Mouse (Mus musculus): Measurements from ENCODE around the gene Cd40. TPM values are rescaled to one million over a fixed set of nuclear protein-coding genes. Genes with fewer than 3 reads are reported as not detected.

Gene Cd40
- 1 to 10 TPM; 2.3 to 4.9 (median 3.3) TPM for total RNA-seq (2022)

DNA sequence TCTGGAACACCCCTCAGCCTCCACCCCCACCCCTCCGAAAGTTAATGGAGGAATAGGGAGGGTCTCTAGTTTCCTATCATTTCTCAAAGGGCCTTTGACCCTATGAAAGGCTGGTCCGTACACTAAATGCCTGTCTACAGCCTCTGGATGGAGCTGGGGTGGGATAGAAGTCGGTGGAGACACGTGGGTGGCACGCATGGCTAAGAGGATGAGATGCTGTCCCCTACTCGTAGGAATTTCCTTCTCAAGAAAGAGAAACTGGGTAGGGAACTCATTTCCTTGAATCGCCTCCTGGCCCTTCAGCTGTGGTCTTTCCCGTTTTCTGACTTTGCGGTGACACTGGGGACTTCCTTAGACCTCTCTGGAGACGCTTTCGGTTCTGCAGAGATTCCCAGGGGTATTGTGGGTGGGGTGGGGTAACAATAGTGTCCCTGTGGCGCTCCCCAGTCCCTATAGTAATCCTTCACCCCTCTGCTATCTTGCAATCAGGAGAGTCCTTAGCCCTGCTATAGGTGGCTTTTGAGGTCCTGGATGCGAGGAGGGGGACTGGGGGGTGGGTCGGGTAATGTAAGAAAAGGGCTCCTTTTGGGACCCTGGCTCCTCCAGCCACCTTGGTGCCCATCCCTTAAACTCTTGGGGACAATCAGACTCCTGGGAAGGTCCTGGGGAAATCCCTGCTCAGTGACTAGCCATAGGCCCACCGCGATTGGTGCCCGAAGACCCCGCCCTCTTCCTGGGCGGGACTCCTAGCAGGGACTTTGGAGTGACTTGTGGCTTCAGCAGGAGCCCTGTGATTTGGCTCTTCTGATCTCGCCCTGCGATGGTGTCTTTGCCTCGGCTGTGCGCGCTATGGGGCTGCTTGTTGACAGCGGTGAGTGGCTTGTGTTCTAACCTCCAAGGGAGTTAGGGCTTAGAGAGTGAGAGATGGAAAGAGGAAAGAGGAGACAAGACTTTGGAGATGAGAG, at the start of gene Cd40:
Gene Cd40, plus strand, starts transcription at position 740 of the 965 bp plus-strand sequence.
- peak; percentile 64 for DNase-seq

DNA sequence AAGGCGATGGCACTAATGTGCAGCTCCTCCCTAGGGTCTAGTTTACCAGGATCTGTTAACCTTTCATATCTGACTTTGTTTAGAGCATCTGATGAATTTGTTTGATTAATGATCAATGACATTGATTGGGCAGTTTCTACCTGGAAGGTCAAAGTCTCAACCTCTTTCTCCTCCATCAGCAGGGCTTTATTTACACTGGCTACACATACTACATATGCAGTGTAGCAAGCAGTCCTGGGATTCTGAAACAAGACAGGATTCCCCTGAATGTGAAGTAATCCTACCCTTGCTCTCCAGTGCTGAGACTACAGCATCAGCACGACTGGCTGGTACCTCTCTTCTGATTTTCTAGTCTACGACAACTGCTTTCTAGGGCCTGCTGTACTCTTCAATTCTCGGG, 48.6 kb upstream of the Cd40 start:
- no peak for DNase-seq

DNA sequence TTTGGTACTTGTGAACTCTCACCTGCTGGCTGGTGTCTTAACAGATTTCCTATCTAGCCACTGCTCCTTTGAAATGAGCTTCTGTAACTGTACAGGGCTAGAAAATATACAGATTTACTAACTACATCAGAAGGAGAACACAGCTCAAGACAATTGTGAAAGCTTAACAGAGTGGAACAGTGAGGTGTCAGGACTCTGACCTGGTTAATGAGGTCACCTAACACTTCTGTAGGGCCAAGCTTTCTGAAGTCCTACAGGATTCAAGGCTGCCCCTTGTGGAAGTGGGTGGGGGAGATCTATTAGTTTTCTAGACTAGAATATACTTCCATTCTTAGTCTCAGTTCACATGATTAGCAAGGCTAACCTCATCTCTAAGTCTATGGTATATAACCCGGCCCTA, 47.4 kb upstream of the Cd40 start:
- no peak for DNase-seq

DNA sequence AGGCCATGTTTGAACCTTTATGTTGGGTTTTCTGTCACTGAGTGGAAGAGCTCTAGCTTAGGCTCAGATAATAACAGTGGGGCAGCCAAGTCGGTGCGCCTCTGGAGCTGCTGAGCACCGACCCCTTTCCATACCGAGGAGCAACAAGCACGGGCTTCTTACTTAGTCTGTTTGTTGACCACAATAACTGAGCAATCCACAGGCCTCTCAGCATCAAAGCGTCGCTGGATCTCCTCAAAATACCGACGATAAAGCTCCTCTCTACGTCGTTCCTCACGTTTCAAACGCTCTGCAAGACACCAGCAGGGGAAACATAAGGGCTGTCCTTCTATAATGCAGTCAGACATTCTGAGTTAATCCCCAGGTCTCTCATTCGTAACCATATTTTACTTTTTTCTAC, 46.3 kb upstream of the Cd40 start:
- DNase-seq, result no peak

DNA sequence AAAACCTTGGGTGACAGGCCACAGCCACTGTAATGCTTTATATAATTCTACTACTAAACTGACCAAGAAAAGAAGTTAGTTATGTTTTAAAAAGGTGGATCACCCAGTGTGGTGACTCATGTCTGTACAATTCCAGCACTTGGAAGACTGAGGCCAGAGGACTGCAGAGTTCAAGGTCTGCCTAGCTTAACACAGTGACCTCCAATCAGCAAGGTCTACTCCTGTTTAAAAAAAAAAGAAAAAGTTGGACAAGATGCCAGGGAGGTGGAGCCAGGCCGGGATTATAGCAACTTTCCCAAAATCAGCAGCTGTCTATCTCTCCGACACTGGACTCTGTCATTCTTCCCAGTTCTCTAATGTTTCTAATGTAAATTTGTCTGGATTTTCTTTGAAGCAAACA, 45.8 kb upstream of the Cd40 start:
- peak; percentile 66 for DNase-seq

DNA sequence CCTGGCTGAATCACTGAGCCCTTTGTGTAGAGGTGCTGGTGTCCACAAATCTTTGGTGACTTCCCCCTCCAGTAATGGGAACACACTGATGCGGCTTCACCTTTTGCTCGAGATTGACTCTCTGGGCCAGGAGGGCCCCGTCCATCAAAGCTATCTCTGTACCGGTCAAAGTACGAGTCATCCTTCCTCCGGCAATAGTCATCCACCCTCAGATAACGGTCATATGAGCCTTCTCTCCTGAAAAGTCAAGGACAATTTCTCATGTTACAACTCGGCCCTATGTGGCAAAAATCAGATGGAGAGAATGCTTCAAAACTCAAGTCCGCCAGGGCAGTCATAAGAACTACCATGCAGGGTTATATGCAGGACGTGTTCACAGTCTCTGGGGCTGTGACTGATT, 45.1 kb upstream of the Cd40 start:
- DNase-seq, result peak; percentile 52

DNA sequence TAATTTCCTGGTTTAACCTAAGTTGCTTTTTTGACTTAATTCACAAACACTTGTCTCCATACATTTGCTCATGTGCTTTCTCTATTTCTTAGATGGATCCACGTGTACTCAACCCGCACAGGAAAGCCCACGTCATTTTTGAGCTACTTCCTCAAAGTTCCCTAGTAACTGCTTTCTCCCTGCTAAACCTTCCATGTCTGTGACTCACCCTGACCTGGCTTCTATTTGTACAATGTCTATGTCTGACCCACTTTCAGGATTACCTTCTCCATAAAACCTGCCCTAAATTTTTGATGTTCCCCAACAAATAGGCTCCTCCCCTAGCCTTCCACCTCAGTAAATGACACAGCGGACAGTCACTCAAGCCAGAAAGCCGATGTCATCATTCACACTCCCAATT, 40.5 kb upstream of the Cd40 start:
- DNase-seq, result no peak

DNA sequence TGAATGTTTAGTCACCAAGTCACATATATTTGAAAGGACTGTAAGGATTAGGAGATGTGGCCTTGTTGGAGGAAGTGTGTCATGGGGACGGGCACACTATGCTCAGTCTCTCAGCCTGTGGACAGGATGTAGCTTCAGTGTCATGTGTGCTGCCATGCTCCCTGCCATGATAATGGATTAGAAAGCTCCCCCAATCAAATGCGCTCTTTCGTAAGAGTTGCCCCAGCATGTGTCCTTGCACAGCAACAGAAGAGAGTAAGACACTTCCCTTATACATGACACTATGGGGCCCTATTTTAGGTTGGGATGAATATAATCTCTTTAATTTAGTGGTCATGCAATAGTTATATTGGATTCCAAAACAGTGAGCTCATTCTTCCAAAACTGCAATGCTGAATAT, 34.9 kb upstream of the Cd40 start:
- DNase-seq, result no peak

DNA sequence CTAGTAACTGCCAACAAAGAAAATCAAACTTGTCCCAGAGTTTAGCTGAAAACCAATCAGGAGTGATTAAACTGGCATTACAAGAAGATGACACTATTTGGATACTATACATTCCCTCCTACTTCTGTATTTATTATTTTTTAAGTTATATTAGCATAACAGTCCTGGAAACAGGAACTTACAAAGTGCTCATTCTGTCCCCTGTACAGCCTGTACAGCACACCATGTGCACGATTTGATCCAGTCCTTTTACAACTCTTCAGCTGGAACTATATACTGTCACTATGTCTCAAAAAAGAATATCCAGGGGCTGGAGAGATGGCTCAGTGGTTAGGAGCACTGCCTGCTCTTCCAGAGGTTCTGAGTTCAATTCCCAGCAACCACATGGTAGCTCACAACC, 28.3 kb upstream of the Cd40 start:
- no peak for DNase-seq

DNA sequence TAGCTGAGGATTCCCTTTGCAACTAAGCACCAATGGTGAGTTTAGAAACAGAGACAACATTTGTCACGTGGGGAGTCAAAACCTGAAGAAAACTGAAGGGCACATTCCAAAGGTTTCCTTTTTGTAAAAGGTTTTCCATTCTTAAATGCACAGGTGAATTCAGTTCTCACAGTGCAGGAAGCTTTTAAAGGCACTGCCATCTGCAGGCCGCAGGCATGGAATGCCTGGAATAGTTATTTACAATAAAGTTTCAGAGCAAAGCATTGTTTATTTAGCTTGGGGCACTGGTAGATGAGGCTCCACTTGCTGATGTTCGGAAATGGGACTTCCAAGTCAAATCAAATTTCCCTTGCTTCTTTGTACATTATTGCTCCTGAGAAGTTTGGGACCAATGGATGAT, 22.9 kb upstream of the Cd40 start:
- no peak for DNase-seq

DNA sequence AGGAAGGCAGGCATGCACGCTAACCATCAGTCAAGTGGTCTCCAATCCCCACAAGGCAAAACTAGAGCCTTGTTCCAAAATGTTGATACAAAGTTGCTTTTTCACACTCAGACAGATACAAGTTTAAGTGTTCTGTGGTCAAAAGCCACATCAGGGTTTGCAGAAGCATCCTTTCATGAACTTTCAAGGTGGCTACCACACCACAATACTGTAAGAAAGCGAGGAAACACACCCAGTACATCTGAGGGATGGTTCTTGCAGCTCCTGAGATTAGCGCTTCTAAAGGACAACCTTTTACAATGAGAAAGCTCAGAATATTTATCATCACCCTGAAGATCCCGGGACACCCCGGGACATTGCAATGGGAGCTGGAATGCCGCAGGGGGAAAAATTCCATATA, 22.1 kb upstream of the Cd40 start:
- no peak for DNase-seq

DNA sequence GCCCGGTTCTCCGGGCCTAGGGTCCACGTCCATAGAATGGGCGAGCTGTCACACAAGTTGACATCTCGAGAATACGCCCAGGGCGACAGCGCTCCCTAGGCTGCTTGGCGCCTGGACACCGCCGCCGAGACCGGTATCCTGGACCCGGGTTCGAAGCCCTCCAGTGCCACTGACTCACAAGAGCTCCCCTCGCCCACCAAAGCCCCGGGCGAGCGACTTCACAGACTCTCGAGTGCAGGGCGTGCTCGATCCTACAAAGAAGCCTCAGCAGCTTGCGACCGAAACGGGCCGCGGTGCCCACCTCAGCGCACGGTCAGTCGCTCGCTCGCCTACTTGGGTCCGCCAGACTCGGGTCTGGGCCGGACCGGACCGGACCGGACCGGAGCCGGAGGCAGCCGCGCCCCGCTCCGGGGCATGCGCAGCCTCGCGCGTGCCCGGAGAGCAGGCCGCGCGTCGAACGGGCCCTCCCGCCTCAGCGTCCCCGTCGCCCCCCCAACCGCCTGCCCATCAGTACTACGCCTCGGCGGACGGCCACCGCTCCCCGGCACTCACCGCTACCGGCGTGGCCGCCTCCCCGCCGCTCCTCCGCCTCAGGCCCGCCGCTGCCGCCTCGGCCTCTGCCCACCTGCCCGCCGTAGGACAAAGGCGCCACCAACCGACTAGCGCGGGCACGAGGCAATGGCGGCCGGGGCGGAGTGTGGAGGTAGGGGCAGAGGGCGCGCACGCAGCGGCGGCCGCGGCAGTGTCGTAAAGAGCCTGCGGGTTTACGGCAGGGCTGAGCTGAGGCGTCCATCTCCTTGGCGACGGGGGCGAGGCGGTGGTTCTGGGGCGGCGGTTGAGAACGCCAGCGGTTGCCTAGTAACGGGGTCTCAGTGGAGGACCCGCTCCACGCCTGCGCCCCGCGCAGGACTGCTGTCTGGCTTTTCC, 21.0 kb upstream of the Cd40 start, which contains the start of gene Ncoa5:
Gene Ncoa5, minus strand, starts transcription at position 737 of the 927 bp plus-strand sequence.
- peak; percentile 96 for DNase-seq

DNA sequence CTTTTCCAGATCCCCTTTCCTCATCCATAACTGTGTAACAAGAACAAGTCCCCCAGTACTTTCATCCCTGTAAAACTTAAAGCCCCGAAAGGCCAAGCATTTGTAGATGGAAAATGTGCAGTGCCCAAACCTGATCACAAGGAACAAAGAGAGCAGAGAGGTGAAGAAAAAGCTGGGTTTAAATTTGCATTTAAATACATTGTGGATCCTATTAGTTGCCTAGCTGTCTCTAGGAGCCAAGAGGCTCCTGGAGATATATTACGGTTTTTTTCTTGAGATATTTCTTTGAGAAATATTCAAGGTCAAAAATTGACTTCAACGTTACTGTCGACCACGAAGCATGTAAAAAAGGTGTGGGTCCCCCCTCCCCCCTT, 20.4 kb upstream of the Cd40 start:
- DNase-seq, result no peak

DNA sequence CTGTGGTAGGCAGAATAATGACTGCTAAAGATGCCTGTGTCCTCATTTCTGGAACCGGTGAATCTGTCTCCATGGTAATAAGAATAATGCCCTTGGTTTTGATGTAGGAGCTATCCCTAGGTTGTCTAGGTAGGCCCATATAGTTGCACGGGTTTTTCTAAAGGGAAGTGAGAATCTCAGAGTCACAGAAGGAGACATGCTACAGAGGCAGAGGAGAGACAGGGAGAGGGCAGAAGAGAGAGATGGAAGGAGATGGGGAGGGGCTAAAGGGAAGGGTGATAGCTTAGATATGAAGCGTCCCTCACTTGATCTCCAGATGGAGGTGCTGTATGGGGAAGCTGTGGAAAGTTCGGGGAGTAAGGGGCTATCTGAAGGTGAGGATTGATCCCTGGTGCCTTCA, 18.0 kb upstream of the Cd40 start:
- DNase-seq, result no peak

DNA sequence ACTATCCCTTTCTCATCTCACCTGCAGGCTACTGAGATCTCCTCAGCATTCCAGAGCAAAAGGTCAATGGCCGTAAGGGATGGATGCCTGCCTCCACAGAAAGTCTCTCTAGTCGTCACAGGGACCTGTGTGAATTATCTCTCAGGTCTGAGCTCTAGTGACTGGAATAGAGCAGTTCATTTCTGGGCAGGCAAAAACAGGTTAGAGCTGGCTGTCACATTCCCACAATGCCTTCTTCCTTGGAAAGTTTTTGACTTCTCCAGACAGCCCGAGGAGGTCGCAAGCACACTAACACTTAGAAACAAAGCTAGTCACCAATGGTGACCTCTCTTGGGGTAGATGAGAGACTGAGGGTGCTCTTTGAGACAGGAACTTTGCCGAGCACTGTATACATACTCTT, 13.3 kb upstream of the Cd40 start:
- DNase-seq, result no peak

DNA sequence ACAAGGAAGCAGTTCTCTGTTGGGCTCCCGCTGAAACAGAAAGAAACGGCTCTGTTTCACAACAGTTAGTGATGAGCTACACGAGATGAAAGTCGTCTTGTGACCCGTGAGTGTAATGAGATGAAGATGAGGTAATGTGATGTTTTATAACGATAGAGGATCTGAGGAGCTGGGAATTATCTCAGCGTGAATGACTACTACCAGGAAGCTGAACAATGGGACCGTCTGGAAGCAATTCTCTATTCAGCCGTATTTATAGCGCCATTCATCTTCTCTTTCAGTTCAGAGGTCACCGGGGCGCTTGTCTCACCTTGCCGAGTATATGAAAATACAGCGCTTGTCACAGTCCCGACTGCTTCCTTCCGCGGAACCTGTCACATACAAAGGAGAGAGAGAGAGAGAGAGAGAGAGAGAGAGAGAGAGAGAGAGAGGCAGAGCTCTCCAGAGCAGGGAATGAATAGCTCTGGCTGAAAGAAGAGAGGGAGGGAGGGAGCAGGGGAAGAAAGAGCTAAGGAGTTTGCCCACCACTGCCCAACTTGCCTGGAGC, 12.3 kb upstream of the Cd40 start:
- DNase-seq, result no peak

DNA sequence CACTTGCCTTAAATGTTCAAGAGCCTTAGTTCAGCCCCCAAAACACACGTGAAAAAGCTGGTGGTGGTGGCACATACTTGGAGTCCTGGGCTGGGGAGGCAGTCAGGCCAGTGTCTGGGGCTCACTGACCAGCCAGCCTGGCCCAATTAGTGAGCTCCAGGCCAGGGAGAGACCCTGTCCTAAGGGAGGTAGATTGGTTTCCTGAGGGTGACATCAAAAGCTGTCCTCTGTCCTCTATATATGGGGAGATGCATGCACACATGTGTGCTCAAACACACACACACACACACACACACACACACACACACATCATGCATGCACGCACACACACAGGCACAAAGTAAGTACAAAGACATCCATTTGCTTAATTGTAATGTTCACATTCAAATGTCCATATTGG, 11.7 kb upstream of the Cd40 start:
- no peak for DNase-seq

DNA sequence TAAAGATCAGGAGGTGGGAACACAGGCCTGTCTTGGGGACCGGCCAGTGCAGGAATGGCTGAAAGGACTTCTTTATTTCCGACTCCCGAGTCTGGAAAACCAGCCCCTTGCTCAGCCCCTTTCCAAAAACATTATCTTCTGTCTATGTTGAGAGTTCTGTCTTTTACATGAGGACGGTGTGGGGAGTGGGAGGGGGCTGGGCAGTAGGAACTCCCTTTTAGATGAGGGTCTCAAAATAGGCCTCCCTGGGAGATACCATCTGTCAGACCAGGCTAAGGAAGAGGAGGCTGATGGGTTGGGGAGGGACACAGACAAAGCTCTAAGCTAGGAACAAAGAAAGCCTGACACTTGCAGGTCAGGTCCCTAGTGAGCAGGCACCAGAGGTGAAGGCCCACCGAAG, 6.4 kb upstream of the Cd40 start:
- no peak for DNase-seq

DNA sequence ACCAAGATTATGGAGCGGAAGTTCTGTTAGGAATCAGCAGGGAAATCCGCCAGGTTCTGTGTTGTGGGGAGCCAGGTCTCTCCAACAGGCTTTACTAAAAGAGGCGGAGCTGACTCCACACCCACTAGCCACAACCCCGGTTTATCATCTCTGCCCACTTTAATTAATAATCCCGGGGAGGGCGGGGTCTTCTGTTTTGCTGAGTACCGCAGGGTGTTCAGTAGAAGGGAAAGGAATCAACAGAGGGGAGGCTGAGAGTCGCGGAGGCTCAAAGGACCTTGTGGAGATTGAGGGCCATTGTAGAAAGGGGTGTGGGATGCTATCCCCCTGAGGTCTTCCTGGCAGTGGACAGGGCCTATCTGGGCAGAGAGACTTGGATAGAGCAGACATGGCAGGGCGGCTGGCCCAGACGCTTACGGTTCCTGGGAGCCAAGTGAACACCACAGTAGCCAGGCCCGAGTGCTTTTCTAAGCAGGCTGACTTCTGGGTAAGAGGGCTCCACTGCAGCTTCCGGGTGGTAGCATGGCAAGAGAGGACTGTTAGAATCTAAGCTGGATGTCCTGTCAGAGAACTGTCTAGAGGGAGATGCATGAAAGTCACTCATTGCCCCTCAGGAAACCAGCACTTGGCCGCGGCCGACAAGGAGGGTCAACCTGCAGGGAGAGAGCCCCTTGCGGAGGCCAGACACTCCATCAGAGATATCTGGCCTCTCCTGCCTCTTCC, 4.4 kb upstream of the Cd40 start:
- no peak for DNase-seq

DNA sequence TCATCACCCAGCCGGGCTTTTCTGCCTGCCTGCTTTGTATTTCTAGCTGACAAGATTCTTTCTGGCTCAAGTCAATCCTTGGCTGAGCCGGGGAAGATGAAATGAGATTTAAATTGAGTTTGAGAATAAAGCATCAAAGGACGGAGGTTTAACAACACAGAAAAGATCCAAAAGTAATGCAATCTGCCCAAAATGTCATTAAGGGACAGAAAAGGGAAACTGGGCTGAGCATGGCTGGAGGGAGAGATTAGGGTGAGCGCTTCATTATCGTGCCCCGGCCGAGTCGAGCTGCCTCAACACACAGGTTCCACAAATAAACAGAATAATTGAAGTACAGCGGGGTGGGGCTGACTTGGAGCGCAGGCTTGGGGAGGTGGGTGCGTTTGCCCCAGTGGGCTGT, 3.9 kb upstream of the Cd40 start:
- no peak for DNase-seq

DNA sequence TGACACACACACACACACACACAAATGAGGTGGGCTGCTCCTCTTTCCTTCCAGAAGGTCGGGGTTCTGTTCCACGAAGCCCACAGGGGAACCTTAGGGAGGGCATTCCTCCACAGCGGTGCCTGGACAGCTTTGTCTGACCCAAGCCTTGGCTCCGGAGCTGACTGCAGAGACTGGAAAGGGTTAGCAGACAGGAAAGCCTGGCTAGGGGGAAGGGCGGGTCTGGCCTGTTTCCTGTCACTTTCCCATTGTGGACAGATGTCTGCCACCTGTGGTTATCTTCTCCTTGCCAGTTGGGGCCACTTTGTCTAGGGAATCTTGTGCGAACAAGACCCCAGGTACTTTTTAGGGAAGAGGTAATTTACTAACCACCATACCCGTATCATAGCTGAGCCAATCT, 478 bp downstream of the Cd40 start:
- no peak for DNase-seq

DNA sequence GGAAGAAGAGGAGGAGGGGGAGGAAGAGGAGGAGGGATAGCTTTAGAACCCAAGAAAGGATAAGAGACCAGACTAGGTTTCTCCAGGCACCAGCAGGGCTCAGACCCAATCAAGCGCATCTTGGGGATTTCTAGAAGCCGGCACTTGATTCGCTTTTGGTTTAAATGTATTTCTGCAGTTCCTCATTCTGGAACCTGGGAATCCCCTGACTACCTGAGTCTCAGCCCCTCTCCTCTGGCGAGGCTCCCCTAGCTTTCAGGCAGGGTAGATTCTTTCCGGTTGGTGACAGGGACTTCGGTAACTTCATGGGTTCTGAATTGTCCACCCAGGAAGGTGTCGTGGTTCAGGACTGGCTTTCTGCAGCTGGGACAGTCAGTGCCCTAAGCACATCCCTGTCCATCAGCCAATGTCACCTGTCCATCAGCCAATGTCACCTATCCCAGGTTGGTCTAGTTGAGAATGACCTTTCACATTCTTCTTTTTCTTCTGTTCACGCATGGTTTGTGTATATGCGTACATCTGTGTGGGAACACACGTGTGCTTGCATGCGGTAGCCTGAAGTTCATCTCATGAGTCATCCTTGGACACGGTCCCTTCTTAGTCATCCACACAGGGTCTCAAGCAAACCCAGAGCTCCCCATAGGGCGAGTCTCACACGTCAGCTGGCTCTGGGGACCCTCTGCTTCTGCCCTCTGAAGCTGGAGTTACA, 1.1 kb downstream of the Cd40 start:
- no peak for DNase-seq

Measured in adrenal gland, adult 8-10 months (tissue).